Mouse (Mus musculus) lung, postnatal 0 days (tissue): Measurements from ENCODE around the gene Olfr1395. TPM values are rescaled to one million over a fixed set of nuclear protein-coding genes. Genes with fewer than 3 reads are reported as not detected.
A peak's percentile ranks its signal among the peaks of the same experiment; 100 is the strongest.

Source experiments
- ATAC-seq: fragments of 200-750 bp; cut with Nextera tagmentation; 2 replicates; pipeline ENCODE4 v1.8.0; 2017; ENCODE audit warnings: moderate library complexity
- DNase-seq: peaks from one replicate; pipeline ENCODE4 v3.0.0-alpha.2; 2016; ENCODE audit warnings: low spot score
- H3K27ac ChIP-seq: fragments of 300-500 bp; sonication (generic); 2 replicates; pipeline ENCODE4 v1.5.1; 2014; ENCODE audit warnings: antibody characterized with exemption, mild to moderate bottlenecking, low read length, mixed read lengths
- H3K27me3 ChIP-seq: fragments of 300-500 bp; sonication (generic); replicated peaks from 2 replicates; pipeline ENCODE4 v1.6.1; 2014; ENCODE audit warnings: low read length, mixed read lengths; ENCODE audit not compliant: insufficient read depth
- H3K36me3 ChIP-seq: fragments of 300-500 bp; sonication (generic); 2 replicates; pipeline ENCODE4 v1.6.1; 2014; ENCODE audit warnings: low read length, mixed read lengths; ENCODE audit not compliant: insufficient read depth
- H3K4me1 ChIP-seq: fragments of 300-500 bp; sonication (generic); 2 replicates; pipeline ENCODE4 v1.6.1; 2014; ENCODE audit warnings: antibody characterized with exemption, low read depth, low read length, mixed read lengths; ENCODE audit not compliant: insufficient read depth
- H3K4me2 ChIP-seq: fragments of 300-500 bp; sonication (generic); replicated peaks from 2 replicates; pipeline ENCODE4 v1.6.1; 2014; ENCODE audit warnings: low read depth, mild to moderate bottlenecking, low read length, moderate library complexity, mixed read lengths
- H3K4me3 ChIP-seq: fragments of 300-500 bp; sonication (generic); 2 replicates; pipeline ENCODE4 v1.5.1; 2014; ENCODE audit warnings: low read depth, low read length
- H3K9ac ChIP-seq: fragments of 300-500 bp; sonication (generic); replicated peaks from 2 replicates; pipeline ENCODE4 v1.6.1; 2014; ENCODE audit warnings: low read depth, mild to moderate bottlenecking
- H3K9me3 ChIP-seq: fragments of 300-500 bp; sonication (generic); 2 replicates; pipeline ENCODE4 v1.6.1; 2016; ENCODE audit warnings: low read length, mixed read lengths
- CTCF ChIP-seq: IDR thresholded peaks from 2 replicates; pipeline ENCODE4 v1.5.1; 2016; ENCODE audit warnings: antibody characterized with exemption, mild to moderate bottlenecking
- EP300 ChIP-seq: IDR thresholded peaks from 2 replicates; pipeline ENCODE4 v1.6.1; 2016; ENCODE audit warnings: antibody characterized with exemption, mild to moderate bottlenecking, control low read depth
- WGBS: fragments of 180-500 bp; shearing (Covaris S2); extraction: QIAGEN DNeasy Blood & Tissue Kit; methylation state at CpG from one replicate; pipeline ENCODE4 v1.1.7; 2014; 5-methylcytosine and 5-hydroxymethylcytosine counted together
- polyA plus RNA-seq: library from polyadenylated mRNA; unstranded; fragments of >200 nt; fragmentation: Nextera tagmentation; extraction: Ambion mirVana; gene quantifications from 2 replicates; pipeline ENCODE4 v1.2.1, GENCODE M21; 2015

Olfr1395 gene
- polyA plus RNA-seq, 1 experiment from 2014 or later: not detected

GRCm38 (mm10) chr11:49103047-49103693 is 38.9 kb upstream of the Olfr1395 start:
- WGBS: 6% methylated on average over 8 of the region's 8 CpGs
- no peak overlapping the region for H3K9ac ChIP-seq
- peak; percentile 91 for DNase-seq
- no peak overlapping the region for H3K4me3 ChIP-seq
- peak; percentile 75 for ATAC-seq
- no peaks in the 10 kb centered on the region for H3K9me3 ChIP-seq
- TF ChIP-seq EP300 (no peak), CTCF (peak; percentile 93)
- no peaks in the 10 kb centered on the region for H3K36me3 ChIP-seq
- no peak overlapping the region for H3K4me2 ChIP-seq
- H3K27me3 ChIP-seq: no peaks in the 10 kb centered on the region
- H3K27ac ChIP-seq: no peak overlapping the region
- H3K4me1 ChIP-seq: no peaks in the 10 kb centered on the region

- no peak overlapping the region for H3K9ac ChIP-seq
- TF ChIP-seq CTCF: no peak
- no peak for TF ChIP-seq EP300
- ATAC-seq: peak; percentile 16; the same call in 1 of the 2 replicates
- no peaks in the 10 kb centered on the region for H3K36me3 ChIP-seq
- WGBS: 64% methylated on average over 1 of the region's 1 CpGs
- no peaks in the 10 kb centered on the region for H3K9me3 ChIP-seq
- no peak overlapping the region for H3K27ac ChIP-seq
- H3K27me3 ChIP-seq: no peaks in the 10 kb centered on the region
- no peak for DNase-seq
- no peak overlapping the region for H3K4me2 ChIP-seq
- H3K4me1 ChIP-seq: no peaks in the 10 kb centered on the region
- H3K4me3 ChIP-seq: no peak overlapping the region
Observed at GRCm38 (mm10) chr11:49105752-49106151, 36.3 kb upstream of the Olfr1395 start.

GRCm38 (mm10) chr11:49107650-49108537 is 34.2 kb upstream of the Olfr1395 start:
- no peak for DNase-seq
- no peaks in the 10 kb centered on the region for H3K9me3 ChIP-seq
- no peak overlapping the region for H3K4me2 ChIP-seq
- H3K4me3 ChIP-seq: no peak overlapping the region
- no peak for ATAC-seq
- TF ChIP-seq EP300 (no peak), CTCF (no peak)
- H3K27ac ChIP-seq: no peak overlapping the region
- no peaks in the 10 kb centered on the region for H3K4me1 ChIP-seq
- 59% methylated on average over 10 of the region's 10 CpGs for WGBS
- no peaks in the 10 kb centered on the region for H3K27me3 ChIP-seq
- H3K9ac ChIP-seq: no peak overlapping the region
- H3K36me3 ChIP-seq: no peaks in the 10 kb centered on the region

GRCm38 (mm10) chr11:49108833-49109232 is 33.2 kb upstream of the Olfr1395 start:
- TF ChIP-seq EP300 (no peak), CTCF (peak; percentile 75)
- Histone ChIP-seq H3K4me3 (no peak overlapping the region), H3K4me1 (no peaks in the 10 kb centered on the region), H3K9me3 (no peaks in the 10 kb centered on the region), H3K27ac (no peak overlapping the region), H3K9ac (no peak overlapping the region), H3K36me3 (no peaks in the 10 kb centered on the region), H3K4me2 (no peak overlapping the region), H3K27me3 (no peaks in the 10 kb centered on the region)
- ATAC-seq (no peak), DNase-seq (peak; percentile 56)
- WGBS: 18% methylated on average over 1 of the region's 1 CpGs

GRCm38 (mm10) chr11:49111000-49111399 is 31.1 kb upstream of the Olfr1395 start:
- no peak for TF ChIP-seq CTCF
- TF ChIP-seq EP300: no peak
- H3K4me3 ChIP-seq: no peak overlapping the region
- H3K27me3 ChIP-seq: no peaks in the 10 kb centered on the region
- DNase-seq: no peak
- H3K36me3 ChIP-seq: no peaks in the 10 kb centered on the region
- H3K27ac ChIP-seq: no peak overlapping the region
- H3K9me3 ChIP-seq: no peaks in the 10 kb centered on the region
- H3K4me2 ChIP-seq: no peak overlapping the region
- no peak for ATAC-seq
- no peak overlapping the region for H3K9ac ChIP-seq
- WGBS: 52% methylated on average over 1 of the region's 1 CpGs
- H3K4me1 ChIP-seq: no peaks in the 10 kb centered on the region

GRCm38 (mm10) chr11:49112624-49113219 is 29.4 kb upstream of the Olfr1395 start:
- Histone ChIP-seq H3K9ac (no peak overlapping the region), H3K27me3 (no peaks in the 10 kb centered on the region), H3K4me1 (no peaks in the 10 kb centered on the region), H3K4me2 (no peak overlapping the region), H3K27ac (no peak overlapping the region), H3K36me3 (no peaks in the 10 kb centered on the region), H3K9me3 (no peaks in the 10 kb centered on the region), H3K4me3 (no peak overlapping the region)
- no peak for ATAC-seq
- DNase-seq: no peak
- WGBS: 63% methylated on average over 6 of the region's 6 CpGs
- TF ChIP-seq EP300 (no peak), CTCF (no peak)
